Mouse (Mus musculus) kidney, embryonic 14.5 days (tissue): ENCODE data around the gene Rnpep. TPM values are rescaled to one million over a fixed set of nuclear protein-coding genes. Genes with fewer than 3 reads are reported as not detected.

Experiments used
- ATAC-seq: fragments of 200-750 bp; cut with Nextera tagmentation; 2 replicates; pipeline ENCODE4 v1.8.0; 2017; ENCODE audit warnings: moderate number of reproducible peaks, mild to moderate bottlenecking, moderate TSS enrichment, moderate library complexity; ENCODE audit not compliant: low FRiP score, low TSS enrichment
- H3K27ac ChIP-seq: fragments of 300-500 bp; sonication (generic); 2 replicates; pipeline ENCODE4 v1.5.1; 2014; ENCODE audit warnings: low read depth, mild to moderate bottlenecking, low read length, moderate library complexity, mixed read lengths
- H3K27me3 ChIP-seq: fragments of 300-500 bp; sonication (generic); 2 replicates; pipeline ENCODE4 v1.6.1; 2014; ENCODE audit warnings: mild to moderate bottlenecking, low read length; ENCODE audit not compliant: control insufficient read depth, insufficient read depth
- H3K36me3 ChIP-seq: fragments of 300-500 bp; sonication (generic); 2 replicates; pipeline ENCODE4 v1.6.1; 2014; ENCODE audit warnings: low read length, mixed read lengths; ENCODE audit not compliant: control insufficient read depth, insufficient read depth
- H3K4me1 ChIP-seq: fragments of 300-500 bp; sonication (generic); 2 replicates; pipeline ENCODE4 v1.6.1; 2014; ENCODE audit warnings: low read length, mixed read lengths; ENCODE audit not compliant: control insufficient read depth, insufficient read depth
- H3K4me2 ChIP-seq: fragments of 300-500 bp; sonication (generic); replicated peaks from 2 replicates; pipeline ENCODE4 v1.6.1; 2014; ENCODE audit warnings: low read depth, mild to moderate bottlenecking, low read length
- H3K4me3 ChIP-seq: fragments of 300-500 bp; sonication (generic); 2 replicates; pipeline ENCODE4 v1.5.1; 2014; ENCODE audit warnings: mild to moderate bottlenecking, low read length
- H3K9ac ChIP-seq: fragments of 300-500 bp; sonication (generic); 2 replicates; pipeline ENCODE4 v1.6.1; 2014; ENCODE audit warnings: low read depth, mild to moderate bottlenecking, low read length, moderate library complexity
- H3K9me3 ChIP-seq: fragments of 300-500 bp; sonication (generic); 2 replicates; pipeline ENCODE4 v1.6.1; 2016; ENCODE audit warnings: low read length; ENCODE audit not compliant: control insufficient read depth
- WGBS: fragments of 180-500 bp; shearing (Covaris S2); extraction: QIAGEN DNeasy Blood & Tissue Kit; methylation state at CpG from one replicate; pipeline ENCODE4 v1.1.7; 2014; 5-methylcytosine and 5-hydroxymethylcytosine counted together
- polyA plus RNA-seq: library from polyadenylated mRNA; unstranded; fragments of >200 nt; fragmentation: Nextera tagmentation; extraction: Ambion mirVana; gene quantifications from 2 replicates; pipeline ENCODE4 v1.2.1, GENCODE M21; 2014

The Rnpep gene
- polyA plus RNA-seq = 66.6 and 86.8 TPM in 2 replicates

- peak; percentile 90 for ATAC-seq
- no peaks in the 10 kb centered on the region for H3K9me3 ChIP-seq
- peaks cover 1% of the 10 kb centered on the region; the same call in 1 of the 2 replicates for H3K36me3 ChIP-seq
- no peaks in the 10 kb centered on the region for H3K27me3 ChIP-seq
- H3K27ac ChIP-seq = peak within 1 kb of the TSS; percentile 21; the same call in 1 of the 2 replicates
- peak within 1 kb of the TSS; percentile 58 for H3K4me2 ChIP-seq
- peak within 1 kb of the TSS; percentile 76 for H3K4me3 ChIP-seq
- no peaks in the 10 kb centered on the region for H3K4me1 ChIP-seq
- peak within 1 kb of the TSS; percentile 83 for H3K9ac ChIP-seq
- WGBS = under 1% methylated on average over 38 of the region's 39 CpGs
Measured at GRCm38 (mm10) chr1:135283826-135284291, at the start of gene Rnpep. Rnpep (minus strand) TSS chr1:135284084.

GRCm38 (mm10) chr1:135330578-135330977 lies 46.7 kb upstream of the Rnpep start:
- Histone ChIP-seq H3K9me3 (no peaks in the 10 kb centered on the region), H3K27me3 (no peaks in the 10 kb centered on the region), H3K27ac (no peak overlapping the region), H3K9ac (no peak overlapping the region), H3K36me3 (no peaks in the 10 kb centered on the region), H3K4me3 (no peak overlapping the region), H3K4me1 (no peaks in the 10 kb centered on the region), H3K4me2 (no peak overlapping the region)
- no peak for ATAC-seq
- WGBS = 77% methylated on average over 6 of the region's 6 CpGs

GRCm38 (mm10) chr1:135328368-135328767 lies 44.5 kb upstream of the Rnpep start:
- Histone ChIP-seq H3K4me3 (no peak overlapping the region), H3K9ac (no peak overlapping the region), H3K27me3 (no peaks in the 10 kb centered on the region), H3K4me2 (no peak overlapping the region), H3K36me3 (no peaks in the 10 kb centered on the region), H3K4me1 (peaks cover 8% of the 10 kb centered on the region), H3K9me3 (no peaks in the 10 kb centered on the region), H3K27ac (no peak overlapping the region)
- no peak for ATAC-seq
- 50% methylated on average over 5 of the region's 5 CpGs for WGBS

- no peaks in the 10 kb centered on the region for H3K27me3 ChIP-seq
- no peak overlapping the region for H3K27ac ChIP-seq
- H3K9ac ChIP-seq = no peak overlapping the region
- H3K36me3 ChIP-seq = no peaks in the 10 kb centered on the region
- WGBS = 84% methylated on average over 2 of the region's 2 CpGs
- H3K4me2 ChIP-seq = no peak overlapping the region
- no peak for ATAC-seq
- H3K9me3 ChIP-seq = no peaks in the 10 kb centered on the region
- H3K4me1 ChIP-seq = peaks cover 8% of the 10 kb centered on the region
- H3K4me3 ChIP-seq = no peak overlapping the region
Measured at GRCm38 (mm10) chr1:135325934-135326333, 42.0 kb upstream of the Rnpep start.

- WGBS = 5% methylated on average over 8 of the region's 8 CpGs
- peak; percentile 92 for ATAC-seq
- H3K36me3 ChIP-seq = no peaks in the 10 kb centered on the region
- H3K27me3 ChIP-seq = no peaks in the 10 kb centered on the region
- no peak within 1 kb of the TSS for H3K27ac ChIP-seq
- H3K4me3 ChIP-seq = peak within 1 kb of the TSS; percentile 12
- H3K9me3 ChIP-seq = no peaks in the 10 kb centered on the region
- H3K9ac ChIP-seq = 0 out of 2 replicates have a peak within 1 kb of the TSS, but pooled peaks have one; percentile 18
- peak within 1 kb of the TSS; percentile 41 for H3K4me2 ChIP-seq
- H3K4me1 ChIP-seq = peaks cover 8% of the 10 kb centered on the region
Measured at GRCm38 (mm10) chr1:135324571-135324970, 40.7 kb upstream of the Rnpep start, which contains the start of gene Lmod1. Lmod1 (plus strand) TSS chr1:135324807.

GRCm38 (mm10) chr1:135323367-135323901 lies 39.5 kb upstream of the Rnpep start:
- Histone ChIP-seq H3K4me2 (no peak overlapping the region), H3K36me3 (no peaks in the 10 kb centered on the region), H3K4me3 (no peak overlapping the region), H3K27me3 (no peaks in the 10 kb centered on the region), H3K9me3 (no peaks in the 10 kb centered on the region), H3K27ac (no peak overlapping the region), H3K4me1 (peaks cover 8% of the 10 kb centered on the region), H3K9ac (no peak overlapping the region)
- WGBS = 68% methylated on average over 7 of the region's 7 CpGs
- ATAC-seq = no peak

- Histone ChIP-seq H3K27ac (peak within 1 kb of the TSS; percentile 71), H3K27me3 (no peaks in the 10 kb centered on the region), H3K4me1 (peaks cover 8% of the 10 kb centered on the region; the same call in 1 of the 2 replicates), H3K9me3 (no peaks in the 10 kb centered on the region), H3K9ac (peak within 1 kb of the TSS; percentile 93), H3K36me3 (peaks cover 13% of the 10 kb centered on the region), H3K4me2 (peak within 1 kb of the TSS; percentile 55), H3K4me3 (peak within 1 kb of the TSS; percentile 85)
- WGBS = under 1% methylated on average over 51 of the region's 51 CpGs
- peak; percentile 100 for ATAC-seq
Measured at GRCm38 (mm10) chr1:135313284-135314031, 29.6 kb upstream of the Rnpep start, which contains the start of gene Timm17a. Timm17a (minus strand) TSS chr1:135313778.

- H3K9ac ChIP-seq = peak overlapping the region; percentile 93; the same call in 1 of the 2 replicates
- no peaks in the 10 kb centered on the region for H3K9me3 ChIP-seq
- H3K27ac ChIP-seq = no peak overlapping the region
- ATAC-seq = no peak
- H3K4me3 ChIP-seq = peak overlapping the region; percentile 85
- peaks cover 8% of the 10 kb centered on the region; the same call in 1 of the 2 replicates for H3K4me1 ChIP-seq
- H3K4me2 ChIP-seq = peak overlapping the region; percentile 45
- no peaks in the 10 kb centered on the region for H3K27me3 ChIP-seq
- H3K36me3 ChIP-seq = peaks cover 25% of the 10 kb centered on the region
- WGBS = 85% methylated on average over 4 of the region's 4 CpGs
Measured at GRCm38 (mm10) chr1:135312201-135312600, 28.3 kb upstream of the Rnpep start.

- H3K4me2 ChIP-seq = no peak overlapping the region; the same call in 1 of the 2 replicates
- ATAC-seq = no peak
- no peak overlapping the region for H3K9ac ChIP-seq
- WGBS = 81% methylated on average over 6 of the region's 6 CpGs
- peaks cover 32% of the 10 kb centered on the region for H3K36me3 ChIP-seq
- no peak overlapping the region for H3K4me3 ChIP-seq
- no peak overlapping the region for H3K27ac ChIP-seq
- no peaks in the 10 kb centered on the region for H3K27me3 ChIP-seq
- H3K4me1 ChIP-seq = peaks cover 8% of the 10 kb centered on the region; the same call in 1 of the 2 replicates
- no peaks in the 10 kb centered on the region for H3K9me3 ChIP-seq
Measured at GRCm38 (mm10) chr1:135311356-135311755, 27.5 kb upstream of the Rnpep start.
